Mouse (Mus musculus) hindbrain, postnatal 0 days (tissue): Measurements from ENCODE around the gene Pth2. TPM values are rescaled to one million over a fixed set of nuclear protein-coding genes. Genes with fewer than 3 reads are reported as not detected.
A peak's percentile ranks its signal among the peaks of the same experiment; 100 is the strongest.

Experiments used
- ATAC-seq: fragments of 200-750 bp; cut with Nextera tagmentation; 2 replicates; pipeline ENCODE4 v1.8.0; 2017; ENCODE audit warnings: mild to moderate bottlenecking, moderate TSS enrichment, moderate library complexity
- DNase-seq: peaks from one replicate; pipeline ENCODE4 v3.0.0-alpha.2; 2015; ENCODE audit warnings: low spot score
- H3K27ac ChIP-seq: fragments of 300-500 bp; sonication (generic); 2 replicates; pipeline ENCODE4 v1.5.1; 2014; ENCODE audit warnings: mild to moderate bottlenecking
- H3K27me3 ChIP-seq: fragments of 300-500 bp; sonication (generic); 2 replicates; pipeline ENCODE4 v1.6.1; 2014; ENCODE audit warnings: low read length, mixed read lengths; ENCODE audit not compliant: insufficient read depth
- H3K36me3 ChIP-seq: fragments of 300-500 bp; sonication (generic); 2 replicates; pipeline ENCODE4 v1.6.1; 2014; ENCODE audit warnings: low read length, mixed read lengths; ENCODE audit not compliant: insufficient read depth
- H3K4me1 ChIP-seq: fragments of 300-500 bp; sonication (generic); 2 replicates; pipeline ENCODE4 v1.6.1; 2014; ENCODE audit warnings: antibody characterized with exemption, low read length, mixed read lengths; ENCODE audit not compliant: insufficient read depth
- H3K4me2 ChIP-seq: fragments of 300-500 bp; sonication (generic); 2 replicates; pipeline ENCODE4 v1.6.1; 2014; ENCODE audit warnings: low read depth, mild to moderate bottlenecking, low read length, moderate library complexity, mixed read lengths
- H3K4me3 ChIP-seq: fragments of 300-500 bp; sonication (generic); 2 replicates; pipeline ENCODE4 v1.5.1; 2014; ENCODE audit warnings: low read length
- H3K9ac ChIP-seq: fragments of 300-500 bp; sonication (generic); replicated peaks from 2 replicates; pipeline ENCODE4 v1.6.1; 2014; ENCODE audit warnings: mild to moderate bottlenecking, low read length, moderate library complexity, mixed read lengths
- H3K9me3 ChIP-seq: fragments of 300-500 bp; sonication (generic); 2 replicates; pipeline ENCODE4 v1.6.1; 2016; ENCODE audit warnings: low read length, mixed read lengths
- CTCF ChIP-seq: IDR thresholded peaks from 2 replicates; pipeline ENCODE4 v1.5.1; 2016; ENCODE audit warnings: antibody characterized with exemption, control low read depth, low read depth
- WGBS: fragments of 180-500 bp; shearing (Covaris S2); extraction: QIAGEN DNeasy Blood & Tissue Kit; methylation state at CpG from one replicate; pipeline ENCODE4 v1.1.7; 2014; 5-methylcytosine and 5-hydroxymethylcytosine counted together
- polyA plus RNA-seq: library from polyadenylated mRNA; unstranded; fragments of >200 nt; fragmentation: Nextera tagmentation; extraction: Ambion mirVana; gene quantifications from 2 replicates; pipeline ENCODE4 v1.2.1, GENCODE M21; 2015
- total RNA-seq: library from RNA; depleted of rRNA; stranded (reverse); fragments of >200 nt; gene quantifications from 2 replicates; pipeline ENCODE4 v1.2.3, GENCODE M21; 2014

Gene Pth2
- total and polyA plus RNA-seq, 2 experiments from 2014 or later, result 2.1 TPM; not detected in 1

DNA sequence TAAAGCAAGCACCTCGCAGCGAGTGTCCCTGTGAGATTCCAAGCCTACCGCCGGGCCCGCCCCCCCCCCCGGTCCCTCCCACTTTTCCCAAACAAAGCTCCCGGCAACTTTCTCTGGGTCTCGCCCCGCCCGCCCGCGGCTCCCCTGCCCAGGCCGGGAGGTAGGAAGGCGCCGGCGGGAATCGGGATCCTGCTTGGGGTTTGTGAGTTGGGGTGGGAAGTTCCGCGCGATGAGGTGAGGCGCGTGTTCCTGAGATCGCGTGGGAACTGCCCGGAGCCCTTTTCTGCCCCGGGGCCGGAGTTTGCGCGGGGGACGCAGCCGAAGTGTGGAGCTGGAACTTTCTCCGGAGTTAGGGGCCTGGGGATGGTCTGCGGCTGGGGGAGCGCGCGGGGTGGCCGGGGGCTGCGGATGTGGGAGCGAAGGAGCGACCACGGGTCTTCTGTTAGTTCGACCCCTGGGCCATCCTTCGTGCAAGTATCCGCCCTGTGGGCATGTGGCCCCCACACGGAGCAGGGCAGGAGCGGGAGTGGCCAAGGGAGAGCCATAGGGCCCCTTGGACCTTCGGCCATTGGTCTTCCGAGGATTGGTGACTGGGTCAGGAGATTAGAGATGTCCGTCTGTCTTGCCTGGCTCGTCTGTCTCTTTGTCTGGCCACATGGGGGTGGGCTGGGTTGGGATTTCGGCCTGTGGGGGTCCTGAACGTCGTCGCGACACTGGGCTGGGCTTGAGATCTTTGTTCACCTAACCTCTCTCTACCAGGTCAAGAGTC, 35.1 kb downstream of the Pth2 start, which contains the start of gene Tead2:
Gene Tead2, plus strand, starts transcription at position 81 of the 769 bp plus-strand sequence.
- TF ChIP-seq CTCF, result no peak
- Histone ChIP-seq H3K27me3 (0 out of 2 replicates have a peak, but pooled peaks cover 5% of the 10 kb centered on the region), H3K36me3 (no peaks in the 10 kb centered on the region; the same call in 1 of the 2 replicates), H3K4me2 (peak within 1 kb of the TSS; percentile 71), H3K4me3 (peak within 1 kb of the TSS; percentile 50), H3K27ac (peak within 1 kb of the TSS; percentile 81), H3K9ac (peak within 1 kb of the TSS; percentile 66), H3K9me3 (no peaks in the 10 kb centered on the region), H3K4me1 (peaks cover 14% of the 10 kb centered on the region; the same call in 1 of the 2 replicates)
- under 1% methylated on average over 54 of the region's 55 CpGs for WGBS
- ATAC-seq (peak; percentile 60), DNase-seq (peak; percentile 48)

DNA sequence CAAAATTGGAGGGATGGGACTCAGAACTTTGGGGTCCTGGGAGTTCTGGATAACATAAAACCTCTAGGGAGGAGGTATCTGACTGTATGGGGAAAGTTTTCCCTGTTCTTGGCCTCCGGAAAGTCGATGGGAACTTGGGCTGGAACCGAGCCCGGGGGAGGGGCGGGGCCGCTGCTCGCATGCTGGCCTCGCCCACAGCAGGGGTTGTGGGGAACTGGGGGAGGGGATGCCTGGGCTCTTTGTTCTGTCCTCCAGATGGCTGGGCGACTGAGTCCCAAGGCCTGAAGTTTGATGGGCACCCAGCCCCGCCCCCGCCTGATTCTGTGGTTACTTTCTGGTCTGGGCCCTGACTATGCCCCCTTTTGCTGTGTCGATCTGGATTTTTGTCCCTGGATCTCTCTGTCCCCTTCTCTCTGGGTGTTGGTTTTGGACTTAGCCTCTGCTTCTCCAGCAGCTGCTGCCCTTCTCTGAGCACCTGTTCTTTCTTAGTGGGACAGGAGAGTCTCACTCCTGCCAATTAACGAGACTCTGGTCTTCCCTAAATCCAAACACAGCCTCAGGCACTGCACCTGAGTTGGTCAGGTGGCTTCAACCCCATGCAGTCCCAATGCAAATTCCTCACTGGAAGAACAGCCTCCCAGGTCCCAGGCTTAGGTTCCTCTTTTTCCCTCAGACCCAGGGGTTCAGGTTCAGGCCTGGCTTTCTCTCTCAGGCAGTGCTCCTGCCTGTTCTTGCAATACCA, 35.8 kb downstream of the Pth2 start:
- H3K36me3 ChIP-seq, result no peaks in the 10 kb centered on the region; the same call in 1 of the 2 replicates

GRCm38 (mm10) chr7:45221680-45222079, 40.9 kb downstream of the Pth2 start:
- Histone ChIP-seq H3K4me2 (no peak overlapping the region), H3K27me3 (no peaks in the 10 kb centered on the region), H3K9ac (no peak overlapping the region), H3K36me3 (peaks cover 7% of the 10 kb centered on the region; the same call in 1 of the 2 replicates), H3K27ac (no peak overlapping the region), H3K4me1 (0 out of 2 replicates have a peak, but pooled peaks cover 6% of the 10 kb centered on the region), H3K4me3 (no peak overlapping the region), H3K9me3 (no peaks in the 10 kb centered on the region)
- 90% methylated on average over 2 of the region's 2 CpGs for WGBS
- TF ChIP-seq CTCF, result no peak
- ATAC-seq, result no peak
- no peak for DNase-seq

More for the DNA sequence above, 35.8 kb downstream of the Pth2 start:
- DNase-seq (peak; percentile 87), ATAC-seq (peak; percentile 84)
- TF ChIP-seq CTCF, result no peak
- H3K27me3 ChIP-seq, result 0 out of 2 replicates have a peak, but pooled peaks cover 5% of the 10 kb centered on the region
- peak overlapping the region; percentile 50 for H3K4me3 ChIP-seq
- peak overlapping the region; percentile 71 for H3K4me2 ChIP-seq
- peak overlapping the region; percentile 66 for H3K9ac ChIP-seq
- WGBS, result 2% methylated on average over 13 of the region's 13 CpGs
- peak overlapping the region; percentile 81 for H3K27ac ChIP-seq
- H3K9me3 ChIP-seq, result no peaks in the 10 kb centered on the region
- H3K4me1 ChIP-seq, result peaks cover 14% of the 10 kb centered on the region; the same call in 1 of the 2 replicates

GRCm38 (mm10) chr7:45224826-45225225, 44.0 kb downstream of the Pth2 start:
- 77% methylated on average over 7 of the region's 7 CpGs for WGBS
- H3K9ac ChIP-seq, result no peak overlapping the region
- H3K36me3 ChIP-seq, result peaks cover 10% of the 10 kb centered on the region
- no peak for DNase-seq
- ATAC-seq, result no peak
- no peaks in the 10 kb centered on the region for H3K27me3 ChIP-seq
- no peak overlapping the region for H3K27ac ChIP-seq
- no peaks in the 10 kb centered on the region for H3K4me1 ChIP-seq
- no peak overlapping the region for H3K4me3 ChIP-seq
- no peak overlapping the region for H3K4me2 ChIP-seq
- TF ChIP-seq CTCF, result no peak
- no peaks in the 10 kb centered on the region for H3K9me3 ChIP-seq

DNA sequence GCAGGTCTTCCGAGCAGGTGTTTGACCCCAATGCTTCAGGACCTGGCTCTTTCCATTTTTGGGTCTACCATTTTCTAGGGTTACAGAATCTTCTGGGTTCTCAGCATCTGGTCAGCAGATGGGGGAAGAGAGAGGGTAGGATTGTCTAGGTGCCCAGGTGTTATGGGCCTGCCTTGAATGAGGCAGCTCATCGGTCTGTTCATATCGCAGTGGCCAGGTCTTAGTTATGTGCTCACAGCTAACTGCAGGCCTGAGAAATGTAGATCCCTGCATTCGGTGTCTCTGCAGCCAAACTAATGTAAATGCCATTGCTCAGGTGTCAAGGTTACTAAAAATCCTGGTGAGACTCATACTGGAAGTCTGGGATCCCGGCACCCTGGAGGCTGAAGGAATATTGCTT, 45.6 kb downstream of the Pth2 start:
- H3K27ac ChIP-seq, result no peak overlapping the region
- WGBS, result 97% methylated on average over 5 of the region's 5 CpGs
- no peak overlapping the region for H3K4me3 ChIP-seq
- H3K4me2 ChIP-seq, result no peak overlapping the region
- peaks cover 10% of the 10 kb centered on the region for H3K36me3 ChIP-seq
- no peaks in the 10 kb centered on the region for H3K4me1 ChIP-seq
- no peak for TF ChIP-seq CTCF
- H3K9ac ChIP-seq, result no peak overlapping the region
- no peaks in the 10 kb centered on the region for H3K9me3 ChIP-seq
- H3K27me3 ChIP-seq, result no peaks in the 10 kb centered on the region
- DNase-seq, result no peak
- ATAC-seq, result no peak

DNA sequence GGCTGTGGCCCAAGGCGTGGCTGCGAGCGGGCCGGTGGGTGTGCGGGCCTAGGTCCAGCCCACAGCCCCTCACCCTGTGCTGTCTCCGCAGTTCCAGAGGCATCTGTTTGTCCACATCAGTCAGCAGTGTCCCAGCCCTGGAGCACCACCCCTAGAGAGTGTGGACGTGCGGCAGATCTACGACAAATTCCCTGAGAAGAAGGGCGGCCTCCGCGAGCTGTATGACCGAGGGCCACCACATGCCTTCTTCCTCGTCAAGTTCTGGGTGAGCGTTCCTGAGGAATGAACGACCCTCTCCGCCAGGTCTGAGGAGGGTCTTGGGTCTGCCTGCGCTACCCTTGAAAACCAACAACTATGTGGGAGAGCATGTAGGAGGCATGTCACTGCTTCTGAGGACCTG, 47.8 kb downstream of the Pth2 start:
- no peak for ATAC-seq
- Histone ChIP-seq H3K27ac (no peak overlapping the region), H3K9ac (no peak overlapping the region), H3K4me1 (no peaks in the 10 kb centered on the region; the same call in 1 of the 2 replicates), H3K4me2 (no peak overlapping the region), H3K4me3 (no peak overlapping the region), H3K27me3 (no peaks in the 10 kb centered on the region), H3K36me3 (peaks cover 10% of the 10 kb centered on the region), H3K9me3 (no peaks in the 10 kb centered on the region)
- TF ChIP-seq CTCF, result no peak
- 82% methylated on average over 18 of the region's 18 CpGs for WGBS
- DNase-seq, result no peak
